Mouse (Mus musculus) CD4-positive, CD25-positive, alpha-beta regulatory T cell, adult 4 months (primary cell): Measurements from ENCODE around the gene Omp. TPM values are rescaled to one million over a fixed set of nuclear protein-coding genes. Genes with fewer than 3 reads are reported as not detected.
"Not testable (repeated sequence)": the region's sequence is repeated elsewhere in the genome, so short reads cannot be mapped to it uniquely, and the experiment has no call there.

Experiments
- ATAC-seq: one replicate; pipeline ENCODE4 v1.8.0; 2017
- polyA plus RNA-seq, 2 experiments: library from polyadenylated mRNA; unstranded; fragments of 100-300 nt; shearing (Covaris generic); gene quantifications; one replicate each; pipeline ENCODE4 v1.2.1; 2017

The Omp gene
- not detected for polyA plus RNA-seq

GRCm38 (mm10) chr7:98145402-98145801 lies at the start of gene Omp:
Gene Omp (minus strand): TSS chr7:98145502.
- no peak for ATAC-seq

GRCm38 (mm10) chr7:98194026-98194792 lies 48.9 kb upstream of the Omp start:
- peak; percentile 72 for ATAC-seq

GRCm38 (mm10) chr7:98193515-98194025 lies 48.3 kb upstream of the Omp start:
- ATAC-seq: peak; percentile 52

- ATAC-seq: no peak
Observed at GRCm38 (mm10) chr7:98191571-98192250, 46.4 kb upstream of the Omp start.

GRCm38 (mm10) chr7:98190578-98190977 lies 45.3 kb upstream of the Omp start:
- no peak for ATAC-seq

- no peak for ATAC-seq
Observed at GRCm38 (mm10) chr7:98189745-98190144, 44.4 kb upstream of the Omp start.

GRCm38 (mm10) chr7:98188680-98189079 lies 43.4 kb upstream of the Omp start:
- ATAC-seq: no peak

- no peak for ATAC-seq
Observed at GRCm38 (mm10) chr7:98188238-98188637, 42.9 kb upstream of the Omp start.

- ATAC-seq: not testable (repeated sequence)
Observed at GRCm38 (mm10) chr7:98187332-98187731, 42.0 kb upstream of the Omp start.

- no peak for ATAC-seq
Observed at GRCm38 (mm10) chr7:98186637-98187036, 41.3 kb upstream of the Omp start.

GRCm38 (mm10) chr7:98185326-98185725 lies 40.0 kb upstream of the Omp start:
- no peak for ATAC-seq

- no peak for ATAC-seq
Observed at GRCm38 (mm10) chr7:98178560-98179231, 33.4 kb upstream of the Omp start.

- peak; percentile 83 for ATAC-seq
Observed at GRCm38 (mm10) chr7:98177929-98178559, 32.7 kb upstream of the Omp start, which contains the start of gene Capn5. Gene Capn5 (minus strand): TSS chr7:98178274.

GRCm38 (mm10) chr7:98177566-98177928 lies 32.2 kb upstream of the Omp start:
- ATAC-seq: no peak

GRCm38 (mm10) chr7:98177071-98177485 lies 31.8 kb upstream of the Omp start:
- no peak for ATAC-seq

- no peak for ATAC-seq
Observed at GRCm38 (mm10) chr7:98176322-98177070, 31.2 kb upstream of the Omp start.

GRCm38 (mm10) chr7:98174883-98175755 lies 29.8 kb upstream of the Omp start:
- ATAC-seq: no peak

GRCm38 (mm10) chr7:98173408-98173807 lies 28.1 kb upstream of the Omp start:
- ATAC-seq: no peak

GRCm38 (mm10) chr7:98172661-98173060 lies 27.4 kb upstream of the Omp start:
- no peak for ATAC-seq

- no peak for ATAC-seq
Observed at GRCm38 (mm10) chr7:98171141-98172073, 26.1 kb upstream of the Omp start.
